Mouse (Mus musculus): ENCODE measurements around the gene Ppp4r1. TPM values are rescaled to one million over a fixed set of nuclear protein-coding genes. Genes with fewer than 3 reads are reported as not detected.

The Ppp4r1 gene
- total RNA-seq, 2 experiments from 2014 or later, result 40.8 to 48.8 TPM

DNA sequence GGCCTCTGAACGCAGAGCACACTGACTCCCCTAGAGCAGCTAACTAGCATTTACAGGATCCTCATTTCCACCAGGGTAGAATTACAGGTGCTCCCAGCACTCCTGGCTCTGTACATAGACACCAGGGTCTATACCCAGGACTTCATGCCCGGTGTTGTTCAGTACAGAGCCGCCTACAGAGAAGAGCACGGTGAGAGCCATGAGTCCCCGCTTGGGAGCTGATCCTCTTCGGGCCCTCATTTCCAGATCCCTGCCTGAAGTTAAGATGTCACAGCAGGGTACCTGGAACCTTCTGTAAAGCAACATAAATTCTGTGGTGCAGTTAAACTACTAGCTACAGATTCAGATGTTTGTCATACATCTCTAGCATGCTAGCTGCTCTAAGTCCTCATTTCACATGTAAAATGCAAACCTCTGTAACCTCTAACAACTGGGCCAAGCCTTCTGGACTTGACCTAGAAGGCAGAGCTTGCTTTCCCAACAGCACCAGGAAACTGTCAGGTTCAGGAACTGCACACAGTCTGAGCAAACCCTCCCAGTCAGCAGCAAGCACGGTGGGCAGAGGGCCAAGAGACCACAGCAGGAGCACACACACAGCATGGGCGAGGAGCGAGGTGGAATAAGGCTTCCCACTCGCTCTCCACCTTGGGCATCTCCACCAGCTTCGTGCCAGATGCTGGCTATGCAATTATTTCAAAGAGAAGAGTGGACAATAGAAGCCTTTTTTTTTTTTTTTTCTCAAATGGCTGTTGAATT, 65.5 kb downstream of the Ppp4r1 start:
- no peak for DNase-seq
- intact Hi-C loops (cut with DNase I), result no loop called here

GRCm38 (mm10) chr17:65850487-65850886, 68.1 kb downstream of the Ppp4r1 start:
- DNase-seq, result no peak
- intact Hi-C loops (cut with DNase I), result no loop called here

GRCm38 (mm10) chr17:65851749-65852148, 69.4 kb downstream of the Ppp4r1 start:
- DNase-seq, result no peak
- intact Hi-C loops (cut with DNase I), result no loop called here

GRCm38 (mm10) chr17:65853326-65853725, 71.0 kb downstream of the Ppp4r1 start:
- intact Hi-C loops (cut with DNase I), result no loop called here
- no peak for DNase-seq

- intact Hi-C loops (cut with DNase I), result no loop called here
- DNase-seq, result no peak
Measured at GRCm38 (mm10) chr17:65854006-65854405, 71.6 kb downstream of the Ppp4r1 start.

GRCm38 (mm10) chr17:65857617-65858016, 75.2 kb downstream of the Ppp4r1 start:
- intact Hi-C loops (cut with DNase I), result no loop called here
- DNase-seq, result no peak

GRCm38 (mm10) chr17:65862579-65862978, 80.2 kb downstream of the Ppp4r1 start:
- intact Hi-C loops (cut with DNase I), result no loop called here
- peak in 1 of 2 experiments; percentile 32 for DNase-seq

DNA sequence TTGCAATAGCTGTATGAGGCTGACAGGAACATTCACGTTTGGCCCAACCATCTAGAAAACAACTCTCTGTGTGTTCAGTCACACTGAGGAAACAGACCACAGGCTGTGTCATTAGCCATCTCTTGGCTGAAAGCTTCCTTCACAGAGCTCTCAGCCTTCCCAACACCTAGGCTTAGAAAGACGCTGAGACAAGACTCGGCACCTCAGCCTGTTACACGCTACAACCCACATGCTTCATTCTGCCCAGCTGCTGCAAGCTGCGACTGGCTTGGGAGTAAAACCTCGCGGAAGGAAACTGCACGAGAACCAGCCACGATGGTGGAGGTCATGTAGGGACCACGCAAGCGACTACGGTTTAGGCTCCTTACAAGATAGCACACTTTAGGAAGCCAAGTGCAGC, 81.5 kb downstream of the Ppp4r1 start:
- intact Hi-C loops (cut with DNase I), result loop anchor here (2.0 kb wide), 2 partner anchors 89 to 241 kb away; no protein-coding TSS in a partner anchor

GRCm38 (mm10) chr17:65864742-65865141, 82.4 kb downstream of the Ppp4r1 start:
- intact Hi-C loops (cut with DNase I), result loop anchor here (2.0 kb wide), 2 partner anchors 88 to 240 kb away; no protein-coding TSS in a partner anchor
- DNase-seq, result peak in 1 of 2 experiments; percentile 30

More for the DNA sequence above, 81.5 kb downstream of the Ppp4r1 start:
- DNase-seq, result no peak

- intact Hi-C loops (cut with DNase I), result loop anchor here (2.0 kb wide), 2 partner anchors 88 to 240 kb away; no protein-coding TSS in a partner anchor
- no peak for DNase-seq
Measured at GRCm38 (mm10) chr17:65865265-65865664, 82.9 kb downstream of the Ppp4r1 start.

DNA sequence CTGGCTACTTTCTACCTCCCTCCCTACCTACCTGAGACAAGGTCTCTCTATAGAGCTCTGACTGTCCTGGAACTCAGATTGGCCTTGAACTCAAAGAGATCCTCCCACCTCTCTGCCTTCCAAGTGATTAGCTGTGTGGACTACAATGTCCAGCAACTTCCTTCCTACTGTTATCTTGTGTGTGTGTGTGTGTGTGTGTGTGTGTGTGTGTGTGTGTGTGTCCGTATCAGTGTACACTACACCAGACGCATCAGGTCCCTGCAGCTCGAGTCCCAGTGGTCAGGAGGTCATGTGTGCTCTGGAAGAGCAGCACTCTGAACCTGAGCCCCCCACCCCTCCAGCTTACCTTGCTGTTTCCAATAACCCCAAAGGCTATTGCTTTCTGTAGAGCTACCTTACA, 83.8 kb downstream of the Ppp4r1 start:
- intact Hi-C loops (cut with DNase I), result no loop called here
- no peak for DNase-seq

DNA sequence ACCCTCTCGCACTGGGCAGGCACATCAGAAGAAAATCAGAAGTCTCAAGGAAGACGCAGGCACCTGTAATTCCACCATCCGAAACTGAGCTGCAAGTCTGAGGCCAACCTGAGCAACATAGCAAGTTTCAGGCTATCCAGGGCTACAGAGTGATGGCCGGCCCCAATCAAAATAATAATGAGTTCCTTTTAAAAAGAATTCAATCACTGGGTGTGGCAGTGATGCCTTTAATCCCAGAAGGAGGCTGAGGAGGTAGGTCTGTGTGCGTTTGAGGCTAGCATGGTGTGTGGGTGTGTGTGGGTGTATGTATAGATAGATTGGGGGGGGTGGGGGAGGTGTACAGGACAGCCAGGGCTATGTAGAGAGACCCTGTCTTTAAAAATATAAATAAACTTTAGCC, 85.6 kb downstream of the Ppp4r1 start:
- no peak for DNase-seq
- intact Hi-C loops (cut with DNase I), result no loop called here

GRCm38 (mm10) chr17:65869720-65870119, 87.3 kb downstream of the Ppp4r1 start:
- intact Hi-C loops (cut with DNase I), result loop anchor here (2.0 kb wide), 1 partner anchor 237 kb away; no protein-coding TSS in a partner anchor
- DNase-seq, result no peak

DNA sequence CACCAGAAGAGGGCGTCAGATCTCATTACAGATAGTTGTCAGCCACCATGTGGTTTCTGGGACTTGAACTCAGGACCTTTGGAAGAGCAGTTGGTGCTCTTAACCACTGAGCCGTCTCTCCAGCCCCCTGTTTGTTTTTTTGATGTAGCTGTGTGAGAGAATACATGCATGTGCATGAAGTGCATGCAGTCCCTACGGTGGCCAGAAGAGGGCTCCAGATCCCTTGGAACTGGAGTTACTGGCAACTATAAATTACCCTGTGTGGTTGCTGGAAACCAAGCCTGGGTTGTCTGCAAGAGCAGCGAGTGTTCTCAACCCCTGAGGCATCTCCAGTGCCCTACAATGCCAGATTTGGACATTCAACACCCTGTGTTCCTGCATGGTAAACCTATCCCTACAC, 87.8 kb downstream of the Ppp4r1 start:
- intact Hi-C loops (cut with DNase I), result loop anchor here (2.0 kb wide), 1 partner anchor 237 kb away; no protein-coding TSS in a partner anchor

DNA sequence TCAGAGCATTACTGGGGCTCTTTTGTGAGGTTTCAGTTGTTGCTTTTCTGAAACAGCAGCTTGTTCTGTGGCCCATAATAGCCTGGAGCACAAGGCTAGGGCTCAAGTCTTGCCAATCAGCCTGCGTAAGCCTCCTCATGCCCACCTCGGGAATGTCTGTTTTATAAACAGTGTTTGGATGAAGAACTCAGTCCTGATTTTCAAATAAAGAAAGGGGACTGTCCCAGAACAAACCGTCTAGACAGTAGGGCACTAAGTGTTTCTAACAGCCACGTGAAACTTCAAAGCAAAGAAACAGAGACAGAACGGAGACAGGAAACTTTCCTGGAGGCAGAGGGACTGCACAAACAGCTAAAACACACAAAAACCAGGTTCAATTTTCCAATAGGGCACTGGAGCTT, 89.3 kb downstream of the Ppp4r1 start:
- intact Hi-C loops (cut with DNase I), result loop anchor here (2.0 kb wide), 1 partner anchor 235 kb away; no protein-coding TSS in a partner anchor
- no peak for DNase-seq

More for the DNA sequence above, 87.8 kb downstream of the Ppp4r1 start:
- peak; percentile 74 to 86 for DNase-seq

DNA sequence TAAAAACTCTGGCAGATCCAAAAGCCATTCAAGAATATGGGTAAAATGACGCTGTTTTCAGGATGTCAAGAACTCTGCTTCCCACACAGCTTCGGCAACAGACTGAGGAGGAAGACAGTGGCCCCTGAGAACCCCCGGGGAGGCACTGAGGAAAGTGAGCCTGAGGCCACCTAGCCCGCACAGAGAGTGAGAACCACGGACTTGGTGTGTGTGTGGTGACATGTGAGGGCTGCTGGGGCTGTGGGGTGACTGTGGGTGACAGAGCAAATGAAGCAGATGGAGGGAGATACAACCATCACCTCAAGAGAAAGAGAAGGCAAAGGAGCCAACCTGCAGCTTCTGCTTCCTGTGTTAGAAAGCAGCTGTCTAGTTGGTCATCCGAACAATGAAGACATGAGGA, 89.7 kb downstream of the Ppp4r1 start:
- DNase-seq, result no peak
- intact Hi-C loops (cut with DNase I), result no loop called here

DNA sequence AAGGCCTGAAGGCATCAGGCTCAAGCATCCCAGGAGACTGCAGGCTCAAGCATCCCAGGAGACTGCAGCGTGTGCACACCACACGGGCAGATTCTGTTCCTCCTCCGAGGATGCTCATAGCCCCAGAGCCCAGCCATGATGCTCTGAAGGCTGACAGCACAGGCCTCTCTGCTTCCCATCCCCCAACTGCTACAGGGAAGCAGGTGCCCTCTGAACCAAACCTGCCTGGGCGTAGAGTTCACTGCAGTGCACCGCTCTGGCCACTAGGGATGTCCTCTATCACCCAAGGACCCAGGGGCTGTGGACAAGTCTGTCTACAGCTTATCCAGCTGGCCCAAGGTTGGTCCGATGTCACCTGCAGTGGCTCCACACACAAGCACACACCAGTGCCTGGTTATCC, 90.3 kb downstream of the Ppp4r1 start:
- intact Hi-C loops (cut with DNase I), result no loop called here

GRCm38 (mm10) chr17:65873156-65873555, 90.8 kb downstream of the Ppp4r1 start:
- no peak for DNase-seq
- intact Hi-C loops (cut with DNase I), result no loop called here

More for the DNA sequence above, 90.3 kb downstream of the Ppp4r1 start:
- peak in 1 of 2 experiments; percentile 33 for DNase-seq

GRCm38 (mm10) chr17:65873834-65874233, 91.5 kb downstream of the Ppp4r1 start:
- intact Hi-C loops (cut with DNase I), result no loop called here
- no peak for DNase-seq

DNA sequence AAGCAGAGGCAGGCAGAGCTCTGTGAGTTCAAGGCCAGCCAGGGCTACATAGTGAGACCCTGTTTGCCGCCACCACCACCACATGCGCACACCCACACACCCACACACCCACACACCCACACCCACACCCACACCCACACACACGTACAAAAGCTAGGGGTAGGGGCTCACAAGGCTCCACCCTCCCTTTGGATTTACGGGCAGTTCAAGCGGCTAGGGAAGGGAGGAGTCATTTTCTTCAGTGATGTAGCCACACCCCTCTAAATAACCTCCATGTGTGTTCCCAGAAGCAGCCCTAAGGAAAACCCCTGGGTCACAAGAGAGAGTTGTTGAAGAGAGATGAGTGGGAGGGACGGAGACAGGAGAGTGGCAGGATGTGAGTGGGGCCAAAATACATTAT, 94.7 kb downstream of the Ppp4r1 start:
- intact Hi-C loops (cut with DNase I), result no loop called here
- no peak for DNase-seq

DNA sequence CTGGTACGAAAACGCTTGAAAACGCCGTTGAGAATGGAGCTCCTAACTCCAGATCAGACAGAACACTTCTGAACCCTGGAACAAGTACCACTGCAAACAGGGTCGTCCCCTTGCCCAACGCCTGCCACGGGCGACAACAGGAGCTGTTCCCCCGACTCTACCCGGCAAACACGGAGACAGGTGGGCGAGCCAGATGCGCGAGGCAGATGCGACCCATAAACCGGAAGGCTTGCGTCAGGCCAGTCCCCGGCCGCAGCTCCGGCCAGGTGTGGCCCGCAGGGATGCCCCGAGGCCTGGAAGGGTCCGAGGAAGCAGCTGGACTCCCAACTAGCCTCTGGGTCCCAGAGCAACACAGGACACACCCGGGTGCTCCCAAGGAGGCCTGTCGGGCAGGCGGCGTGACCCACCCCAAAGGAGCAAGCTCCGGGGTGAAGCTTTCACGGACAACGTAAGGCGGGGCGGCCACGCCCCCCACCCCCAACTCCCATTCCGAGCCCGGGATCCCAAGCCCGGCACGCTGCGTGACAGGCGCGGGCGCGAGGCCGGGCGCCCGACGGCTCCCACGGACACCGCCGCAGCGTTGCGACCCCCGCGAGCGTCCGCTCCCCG, 101.8 kb downstream of the Ppp4r1 start:
- intact Hi-C loops (cut with DNase I), result loop anchor here (5.0 to 10.0 kb wide), 3 partner anchors 68 to 1549 kb away; partner anchors contain the start of genes Pja2, Twsg1 and Washc1
- DNase-seq, result no peak

Measured in heart, postnatal 36 days (tissue).